Mouse (Mus musculus) urinary bladder, postnatal 10 days (tissue): ENCODE measurements around the gene Opcml.

Experiments
- DNase-seq: peaks from one replicate; pipeline ENCODE4 v3.0.0; 2022; ENCODE audit warnings: low spot score

Gene Opcml

GRCm38 (mm10) chr9:27790725-27791638, at the start of gene Opcml:
Gene Opcml, plus strand, starts transcription at chr9:27790775.
- no peak for DNase-seq

- DNase-seq: no peak
Observed at GRCm38 (mm10) chr9:27758709-27759108, 31.9 kb upstream of the Opcml start.

GRCm38 (mm10) chr9:27761196-27761595, 29.4 kb upstream of the Opcml start:
- no peak for DNase-seq

GRCm38 (mm10) chr9:27766446-27766845, 24.1 kb upstream of the Opcml start:
- no peak for DNase-seq

- DNase-seq: no peak
Observed at GRCm38 (mm10) chr9:27767196-27767900, 23.2 kb upstream of the Opcml start.

- no peak for DNase-seq
Observed at GRCm38 (mm10) chr9:27768788-27769187, 21.8 kb upstream of the Opcml start.

GRCm38 (mm10) chr9:27781291-27781993, 9.1 kb upstream of the Opcml start:
- DNase-seq: no peak

GRCm38 (mm10) chr9:27781994-27782337, 8.6 kb upstream of the Opcml start:
- no peak for DNase-seq

- no peak for DNase-seq
Observed at GRCm38 (mm10) chr9:27791639-27791966, 1.0 kb downstream of the Opcml start.

- no peak for DNase-seq
Observed at GRCm38 (mm10) chr9:27792226-27792625, 1.7 kb downstream of the Opcml start.

GRCm38 (mm10) chr9:27792994-27793393, 2.4 kb downstream of the Opcml start:
- no peak for DNase-seq

- no peak for DNase-seq
Observed at GRCm38 (mm10) chr9:27796535-27796934, 6.0 kb downstream of the Opcml start.

- DNase-seq: no peak
Observed at GRCm38 (mm10) chr9:27800992-27801391, 10.4 kb downstream of the Opcml start.

- no peak for DNase-seq
Observed at GRCm38 (mm10) chr9:27801807-27802206, 11.2 kb downstream of the Opcml start.

GRCm38 (mm10) chr9:27802379-27802778, 11.8 kb downstream of the Opcml start:
- no peak for DNase-seq

- DNase-seq: no peak
Observed at GRCm38 (mm10) chr9:27804461-27804860, 13.9 kb downstream of the Opcml start.

- no peak for DNase-seq
Observed at GRCm38 (mm10) chr9:27809741-27810140, 19.2 kb downstream of the Opcml start.

GRCm38 (mm10) chr9:27813207-27813790, 22.7 kb downstream of the Opcml start:
- DNase-seq: no peak

GRCm38 (mm10) chr9:27814161-27814560, 23.6 kb downstream of the Opcml start:
- no peak for DNase-seq

- DNase-seq: no peak
Observed at GRCm38 (mm10) chr9:27821197-27821596, 30.6 kb downstream of the Opcml start.

GRCm38 (mm10) chr9:27822681-27823080, 32.1 kb downstream of the Opcml start:
- no peak for DNase-seq

GRCm38 (mm10) chr9:27824424-27824823, 33.8 kb downstream of the Opcml start:
- no peak for DNase-seq
